Mouse (Mus musculus): Measurements from ENCODE around the gene Srprb.

Gene Srprb

DNA sequence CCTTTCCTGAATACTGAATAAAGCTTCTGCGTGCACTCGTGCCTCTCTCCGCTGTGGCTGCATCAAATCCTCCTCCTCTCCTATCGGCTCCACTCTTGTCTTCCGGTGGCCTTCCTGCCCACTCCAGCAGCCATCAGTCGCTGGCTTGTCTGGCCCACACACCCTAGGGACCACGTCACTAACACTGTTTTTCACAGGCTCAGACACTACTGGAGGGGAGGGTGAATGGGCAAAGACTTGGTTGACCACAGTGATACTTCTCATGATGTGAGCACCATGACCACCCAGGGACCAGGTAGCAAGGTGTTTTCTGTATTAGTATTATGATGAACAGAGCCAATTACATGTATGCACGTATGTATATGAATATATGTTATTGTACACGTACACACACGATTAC, 55.7 kb downstream of the Srprb start:
- no peak for DNase-seq (ENCODE audit: low spot score in 2 of 2)

DNA sequence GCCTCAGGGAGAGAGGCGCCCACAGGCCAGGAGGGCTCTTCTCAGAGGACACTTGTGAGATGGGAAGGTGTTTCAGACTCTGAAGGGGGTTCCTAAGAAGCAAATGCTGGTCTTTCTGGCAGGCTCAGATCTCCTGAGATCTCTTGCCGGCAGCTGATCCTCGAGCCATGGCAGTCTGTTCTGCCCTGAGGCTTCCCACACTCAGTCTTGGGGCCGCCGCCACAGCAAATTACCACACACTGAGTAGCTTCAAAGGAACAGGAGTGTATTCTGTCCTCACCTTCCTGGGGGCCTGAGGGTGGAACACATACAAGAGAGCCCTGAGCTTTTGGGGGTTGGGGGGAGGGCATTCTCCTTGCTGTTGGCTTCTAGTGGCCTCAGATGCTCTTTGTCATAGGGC, 56.6 kb downstream of the Srprb start:
- no peak for DNase-seq (ENCODE audit: low spot score in 2 of 2)

- no peak for DNase-seq (ENCODE audit: low spot score in 2 of 2)
Observed at GRCm38 (mm10) chr9:103143881-103144280, 58.1 kb downstream of the Srprb start.

GRCm38 (mm10) chr9:103141266-103141665, 60.7 kb downstream of the Srprb start:
- DNase-seq (ENCODE audit: low spot score in 2 of 2): no peak

DNA sequence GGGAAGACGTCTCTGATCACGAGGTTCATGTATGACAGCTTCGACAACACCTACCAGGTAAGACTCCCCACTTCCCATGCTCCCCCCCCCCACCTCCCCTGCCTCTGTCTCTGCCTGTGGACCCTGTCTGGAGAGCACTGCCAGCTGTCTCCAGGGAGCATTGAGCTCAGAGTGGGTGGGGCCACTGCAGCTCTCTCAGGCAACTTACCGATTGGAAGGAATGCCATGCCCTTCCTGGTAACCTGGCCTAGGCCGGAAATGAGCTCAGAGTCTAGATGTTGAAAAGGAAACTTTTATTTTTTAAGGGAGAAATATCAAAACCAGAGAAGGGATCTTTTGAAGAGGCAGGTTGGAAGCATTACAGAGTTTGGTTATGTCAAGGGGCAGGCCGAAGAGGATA, 61.6 kb downstream of the Srprb start:
- DNase-seq (ENCODE audit: low spot score in 2 of 2): no peak

DNA sequence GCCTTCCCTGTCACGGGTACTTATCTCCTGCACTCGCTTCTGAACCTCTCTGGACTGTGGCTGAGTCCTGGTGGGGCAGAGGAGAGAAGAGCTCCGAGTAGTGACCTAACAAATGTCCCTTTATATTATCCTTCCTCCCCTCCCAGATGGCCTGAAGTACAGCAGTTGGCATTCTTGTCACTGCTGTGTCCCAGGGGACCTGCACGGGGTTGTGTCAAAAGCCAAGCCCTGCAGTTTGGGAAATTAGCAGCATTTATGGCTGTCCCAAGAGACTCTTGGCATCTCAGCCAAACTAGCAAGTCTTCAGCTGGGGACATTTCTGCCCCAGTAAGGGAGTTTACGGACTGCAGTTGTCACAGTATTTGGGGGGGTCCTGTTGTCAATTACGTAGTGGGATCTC, 62.5 kb downstream of the Srprb start:
- DNase-seq (ENCODE audit: low spot score in 2 of 2): no peak
